Mouse (Mus musculus) skeletal muscle tissue, adult 2 months (tissue): ENCODE measurements around the gene Tnfsf11.

Experiments used
- DNase-seq: peaks from one replicate; pipeline ENCODE4 v3.0.0-alpha.2; 2012; ENCODE audit warnings: low read depth, low spot score

The Tnfsf11 gene

DNA sequence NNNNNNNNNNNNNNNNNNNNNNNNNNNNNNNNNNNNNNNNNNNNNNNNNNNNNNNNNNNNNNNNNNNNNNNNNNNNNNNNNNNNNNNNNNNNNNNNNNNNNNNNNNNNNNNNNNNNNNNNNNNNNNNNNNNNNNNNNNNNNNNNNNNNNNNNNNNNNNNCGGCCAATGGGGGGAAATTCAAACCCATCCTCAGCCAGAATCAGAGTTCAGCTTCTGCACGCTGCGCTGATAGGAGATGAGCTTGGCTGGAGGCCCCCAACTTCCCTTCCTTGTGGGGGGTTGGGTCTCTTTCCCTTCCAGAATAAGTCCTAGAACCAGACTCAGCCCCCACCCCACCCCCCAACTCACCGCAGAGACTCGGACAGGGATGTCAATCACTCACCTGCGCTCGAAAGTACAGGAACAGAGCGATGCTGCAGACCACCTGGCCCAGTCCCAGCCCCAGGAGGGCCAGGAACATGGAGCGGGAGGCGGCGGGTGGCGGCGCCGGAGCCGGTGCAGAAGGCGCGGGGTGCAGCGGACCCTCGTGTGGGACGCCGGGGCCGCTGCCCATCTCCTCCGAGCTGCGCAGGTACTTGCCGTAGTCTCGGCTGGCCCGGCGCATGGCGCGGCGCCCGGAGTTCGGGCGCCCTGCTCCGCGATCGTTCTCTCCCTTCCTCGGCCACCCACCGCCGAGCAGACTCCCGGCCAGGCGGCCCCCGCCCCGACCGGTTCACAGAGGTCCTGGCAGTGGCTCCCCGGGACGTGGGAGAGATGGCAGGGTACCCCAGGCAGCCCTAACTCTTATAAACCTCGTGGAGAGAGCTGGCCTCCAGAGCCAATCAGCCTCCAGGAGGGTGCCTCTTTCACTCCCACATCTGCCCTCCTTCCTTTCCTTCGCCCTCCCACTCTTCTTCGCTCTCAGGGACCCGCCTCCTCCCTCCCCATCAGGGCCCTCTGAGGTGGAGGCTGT lies at the start of gene Tnfsf11:
Gene Tnfsf11, minus strand, starts transcription at position 758 of the 952 bp plus-strand sequence.
- no peak for DNase-seq

- DNase-seq = no peak
Observed at GRCm38 (mm10) chr14:78356764-78357163, 48.9 kb upstream of the Tnfsf11 start.

GRCm38 (mm10) chr14:78355381-78355780 lies 47.5 kb upstream of the Tnfsf11 start:
- no peak for DNase-seq

GRCm38 (mm10) chr14:78352865-78353264 lies 45.0 kb upstream of the Tnfsf11 start:
- DNase-seq = no peak

DNA sequence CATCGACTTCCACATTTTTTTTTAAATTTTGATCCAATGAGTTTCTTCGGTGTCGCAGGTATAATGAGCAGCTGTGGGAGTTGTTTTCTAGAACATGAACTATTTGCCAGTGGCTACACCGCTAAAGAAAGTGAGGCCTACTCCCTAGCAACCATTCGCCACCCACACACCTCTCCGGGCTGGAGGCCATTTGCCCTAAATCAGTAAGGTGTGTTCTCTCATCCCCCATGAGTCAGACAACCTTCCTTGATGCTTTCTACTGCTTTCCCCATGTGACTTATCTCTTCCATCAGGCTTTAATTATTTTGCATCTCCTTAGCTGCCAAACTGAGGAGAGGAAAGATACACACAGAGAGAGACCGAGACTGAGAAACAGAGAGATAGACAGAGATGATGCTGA lies 43.7 kb upstream of the Tnfsf11 start:
- DNase-seq = no peak

GRCm38 (mm10) chr14:78347715-78348114 lies 39.9 kb upstream of the Tnfsf11 start:
- no peak for DNase-seq

GRCm38 (mm10) chr14:78343007-78343406 lies 35.2 kb upstream of the Tnfsf11 start:
- DNase-seq = no peak

DNA sequence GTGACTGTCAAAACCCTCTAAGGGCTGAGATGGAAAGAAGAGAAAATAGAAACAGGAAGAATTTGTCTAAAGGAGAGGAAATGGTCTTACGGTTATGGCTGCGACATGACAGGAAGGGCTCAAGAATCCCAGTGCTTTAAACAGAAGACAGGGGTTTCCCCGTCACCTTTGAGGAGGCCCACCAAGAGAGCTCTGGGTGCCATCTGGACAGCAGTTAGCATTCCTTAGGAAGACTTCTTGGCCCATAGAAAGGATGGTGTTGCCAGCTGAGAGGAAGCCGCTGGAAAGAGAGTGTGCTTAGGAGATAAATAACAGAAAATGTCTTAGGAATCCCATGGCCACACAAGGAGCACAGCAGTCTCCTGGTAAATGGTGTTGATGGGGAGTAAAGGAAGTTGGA lies 34.3 kb upstream of the Tnfsf11 start:
- no peak for DNase-seq

- DNase-seq = no peak
Observed at GRCm38 (mm10) chr14:78333341-78333740, 25.5 kb upstream of the Tnfsf11 start.

GRCm38 (mm10) chr14:78331368-78331767 lies 23.5 kb upstream of the Tnfsf11 start:
- no peak for DNase-seq

- DNase-seq = no peak
Observed at GRCm38 (mm10) chr14:78330576-78331300, 22.9 kb upstream of the Tnfsf11 start.

DNA sequence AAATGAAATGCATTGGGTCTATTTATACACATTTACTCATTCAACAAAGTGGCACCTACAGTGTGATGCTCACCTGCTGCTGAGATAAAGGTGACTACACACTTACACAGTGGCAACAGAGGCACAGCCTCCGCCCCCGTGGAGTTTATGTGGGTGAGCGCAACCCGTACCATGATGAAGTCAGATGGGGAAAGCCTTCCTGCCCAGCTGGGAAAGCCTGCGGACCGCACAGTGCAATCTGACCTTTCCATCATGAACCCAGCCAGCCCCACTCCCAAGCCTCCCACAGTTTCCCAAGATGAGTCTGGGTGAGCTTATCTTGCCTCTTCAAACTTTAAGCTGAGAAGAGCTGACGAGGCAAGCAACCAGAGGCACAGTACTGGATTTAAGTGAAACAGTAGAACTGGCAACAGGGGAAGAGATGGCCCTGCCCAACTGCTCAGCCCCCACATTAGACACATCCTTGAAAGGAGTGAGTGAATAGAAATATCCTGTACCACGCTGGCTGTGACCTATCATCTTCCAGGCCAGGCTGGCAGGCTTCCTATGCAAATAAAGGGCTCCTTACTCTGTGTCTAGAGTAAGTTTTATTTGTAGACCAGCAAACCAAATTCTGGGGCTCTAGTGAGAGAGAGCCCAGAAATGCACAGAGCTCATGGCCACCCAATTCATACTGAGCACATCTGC lies 22.1 kb upstream of the Tnfsf11 start:
- DNase-seq = no peak

GRCm38 (mm10) chr14:78323356-78323755 lies 15.5 kb upstream of the Tnfsf11 start:
- no peak for DNase-seq

- no peak for DNase-seq
Observed at GRCm38 (mm10) chr14:78322916-78323315, 15.1 kb upstream of the Tnfsf11 start.

GRCm38 (mm10) chr14:78320248-78320647 lies 12.4 kb upstream of the Tnfsf11 start:
- DNase-seq = no peak

- no peak for DNase-seq
Observed at GRCm38 (mm10) chr14:78319580-78319979, 11.7 kb upstream of the Tnfsf11 start.

GRCm38 (mm10) chr14:78319000-78319399 lies 11.2 kb upstream of the Tnfsf11 start:
- no peak for DNase-seq

DNA sequence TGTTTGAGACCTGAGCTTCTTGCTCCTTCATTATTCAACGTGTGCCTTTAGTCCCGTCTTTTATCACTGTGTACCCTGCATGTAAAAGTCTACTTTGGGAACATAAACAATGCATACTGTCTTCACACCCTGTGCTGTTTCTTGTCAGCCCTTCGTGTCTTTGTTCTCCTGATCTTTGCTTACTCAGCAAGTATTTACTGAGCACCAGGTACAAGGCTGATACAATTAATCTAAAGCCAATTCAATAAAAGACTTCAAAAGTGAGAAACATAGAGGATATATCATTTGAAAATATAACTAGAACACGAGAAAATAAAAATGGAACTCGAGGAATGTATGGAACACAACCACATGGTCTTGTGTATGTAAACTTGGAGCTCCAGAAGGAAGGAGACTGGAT lies 9.8 kb upstream of the Tnfsf11 start:
- no peak for DNase-seq

- no peak for DNase-seq
Observed at GRCm38 (mm10) chr14:78300914-78301313, 6.9 kb downstream of the Tnfsf11 start.

- DNase-seq = no peak
Observed at GRCm38 (mm10) chr14:78292687-78293086, 15.2 kb downstream of the Tnfsf11 start.

- DNase-seq = no peak
Observed at GRCm38 (mm10) chr14:78289912-78290523, 17.8 kb downstream of the Tnfsf11 start.

- DNase-seq = no peak
Observed at GRCm38 (mm10) chr14:78288903-78289302, 18.9 kb downstream of the Tnfsf11 start.
